Mouse (Mus musculus): ENCODE data around the gene Cldn13. TPM values are rescaled to one million over a fixed set of nuclear protein-coding genes. Genes with fewer than 3 reads are reported as not detected.

The Cldn13 gene
- polyA plus RNA-seq, 1 experiment from 2014 or later: 10.0 TPM

GRCm38 (mm10) chr5:134914510-134914909, 816 bp downstream of the Cldn13 start:
- WGBS: 68% methylated on average over 8 of the region's 8 CpGs
- H3K27ac ChIP-seq (ENCODE audit: poor library complexity, severe bottlenecking): 0 out of 2 replicates have a peak overlapping the region, but pooled peaks have one; percentile 9

GRCm38 (mm10) chr5:134913753-134914152, 1.6 kb downstream of the Cldn13 start:
- Histone ChIP-seq H3K4me1 (replicated peaks) (0 out of 2 replicates have a peak, but pooled peaks cover under 1% of the 10 kb centered on the region), H3K36me3 (no peaks in the 10 kb centered on the region), H3K9me3 (replicated peaks) (0 out of 2 replicates have a peak, but pooled peaks cover 4% of the 10 kb centered on the region), H3K9ac (no peak overlapping the region), H3K27ac (ENCODE audit: poor library complexity, severe bottlenecking) (peak overlapping the region; percentile 12; the same call in 1 of the 2 replicates), H3K27me3 (replicated peaks) (no peaks in the 10 kb centered on the region; the same call in 1 of the 2 replicates), H3K4me2 (no peak overlapping the region), H3K4me3 (peak overlapping the region; percentile 15)
- WGBS: 43% methylated on average over 4 of the region's 4 CpGs
- peak; percentile 89 for ATAC-seq (ENCODE audit: insufficient number of reproducible peaks, low FRiP score)

More at GRCm38 (mm10) chr5:134914510-134914909, 816 bp downstream of the Cldn13 start:
- H3K4me1 ChIP-seq (replicated peaks): no peaks in the 10 kb centered on the region
- no peaks in the 10 kb centered on the region for H3K36me3 ChIP-seq
- no peak overlapping the region for H3K4me2 ChIP-seq
- 0 out of 2 replicates have a peak, but pooled peaks cover 4% of the 10 kb centered on the region for H3K9me3 ChIP-seq (replicated peaks)
- H3K4me3 ChIP-seq: peak overlapping the region; percentile 10
- H3K9ac ChIP-seq: no peak overlapping the region
- H3K27me3 ChIP-seq (replicated peaks): no peaks in the 10 kb centered on the region; the same call in 1 of the 2 replicates
- no peak for ATAC-seq (ENCODE audit: insufficient number of reproducible peaks, low FRiP score)

GRCm38 (mm10) chr5:134913352-134913751, 2.0 kb downstream of the Cldn13 start:
- H3K27ac ChIP-seq (ENCODE audit: poor library complexity, severe bottlenecking): peak overlapping the region; percentile 12; the same call in 1 of the 2 replicates
- no peak overlapping the region for H3K4me2 ChIP-seq
- 0 out of 2 replicates have a peak, but pooled peaks cover 2% of the 10 kb centered on the region for H3K4me1 ChIP-seq (replicated peaks)
- no peaks in the 10 kb centered on the region; the same call in 1 of the 2 replicates for H3K27me3 ChIP-seq (replicated peaks)
- no peaks in the 10 kb centered on the region for H3K36me3 ChIP-seq
- no peak overlapping the region for H3K9ac ChIP-seq
- 75% methylated on average over 3 of the region's 3 CpGs for WGBS
- 0 out of 2 replicates have a peak, but pooled peaks have one; percentile 33 for ATAC-seq (ENCODE audit: insufficient number of reproducible peaks, low FRiP score)
- H3K4me3 ChIP-seq: peak overlapping the region; percentile 15
- 0 out of 2 replicates have a peak, but pooled peaks cover 4% of the 10 kb centered on the region for H3K9me3 ChIP-seq (replicated peaks)

GRCm38 (mm10) chr5:134911901-134912300, 3.4 kb downstream of the Cldn13 start:
- Histone ChIP-seq H3K4me3 (no peak overlapping the region), H3K9me3 (replicated peaks) (no peaks in the 10 kb centered on the region), H3K4me1 (replicated peaks) (0 out of 2 replicates have a peak, but pooled peaks cover 2% of the 10 kb centered on the region), H3K36me3 (no peaks in the 10 kb centered on the region), H3K27ac (ENCODE audit: poor library complexity, severe bottlenecking) (no peak overlapping the region), H3K4me2 (no peak overlapping the region), H3K27me3 (replicated peaks) (no peaks in the 10 kb centered on the region; the same call in 1 of the 2 replicates), H3K9ac (no peak overlapping the region)
- WGBS: 83% methylated on average over 2 of the region's 2 CpGs
- ATAC-seq (ENCODE audit: insufficient number of reproducible peaks, low FRiP score): no peak

- no peak overlapping the region for H3K4me2 ChIP-seq
- H3K4me3 ChIP-seq: no peak overlapping the region
- no peaks in the 10 kb centered on the region for H3K9me3 ChIP-seq (replicated peaks)
- H3K27ac ChIP-seq (ENCODE audit: poor library complexity, severe bottlenecking): no peak overlapping the region
- H3K27me3 ChIP-seq (replicated peaks): no peaks in the 10 kb centered on the region
- peak; percentile 52 for ATAC-seq (ENCODE audit: insufficient number of reproducible peaks, low FRiP score)
- under 1% methylated on average over 13 of the region's 13 CpGs for WGBS
- no peak overlapping the region for H3K9ac ChIP-seq
- 0 out of 2 replicates have a peak, but pooled peaks cover 2% of the 10 kb centered on the region for H3K4me1 ChIP-seq (replicated peaks)
- H3K36me3 ChIP-seq: no peaks in the 10 kb centered on the region
Measured at GRCm38 (mm10) chr5:134907135-134907534, 8.2 kb downstream of the Cldn13 start.

GRCm38 (mm10) chr5:134906633-134907032, 8.7 kb downstream of the Cldn13 start, which contains the start of gene Tmem270:
TSS of gene Tmem270 (minus strand) at chr5:134906733.
- H3K4me2 ChIP-seq: no peak within 1 kb of the TSS
- no peaks in the 10 kb centered on the region for H3K36me3 ChIP-seq
- 73% methylated on average over 6 of the region's 6 CpGs for WGBS

GRCm38 (mm10) chr5:134901644-134902027, 13.7 kb downstream of the Cldn13 start:
- Histone ChIP-seq H3K36me3 (no peaks in the 10 kb centered on the region), H3K27me3 (replicated peaks) (no peaks in the 10 kb centered on the region), H3K4me1 (replicated peaks) (0 out of 2 replicates have a peak, but pooled peaks cover 5% of the 10 kb centered on the region), H3K9ac (no peak overlapping the region), H3K4me3 (no peak overlapping the region), H3K9me3 (replicated peaks) (no peaks in the 10 kb centered on the region), H3K27ac (ENCODE audit: poor library complexity, severe bottlenecking) (no peak overlapping the region), H3K4me2 (no peak overlapping the region)
- ATAC-seq (ENCODE audit: insufficient number of reproducible peaks, low FRiP score): no peak
- 71% methylated on average over 8 of the region's 8 CpGs for WGBS

More at GRCm38 (mm10) chr5:134906633-134907032, 8.7 kb downstream of the Cldn13 start, which contains the start of gene Tmem270:
- H3K4me3 ChIP-seq: no peak within 1 kb of the TSS
- 0 out of 2 replicates have a peak, but pooled peaks cover 2% of the 10 kb centered on the region for H3K4me1 ChIP-seq (replicated peaks)
- no peaks in the 10 kb centered on the region for H3K9me3 ChIP-seq (replicated peaks)
- H3K9ac ChIP-seq: no peak within 1 kb of the TSS
- no peak within 1 kb of the TSS for H3K27ac ChIP-seq (ENCODE audit: poor library complexity, severe bottlenecking)
- no peak; the same call in 1 of the 2 replicates for ATAC-seq (ENCODE audit: insufficient number of reproducible peaks, low FRiP score)
- no peaks in the 10 kb centered on the region for H3K27me3 ChIP-seq (replicated peaks)

GRCm38 (mm10) chr5:134901012-134901643, 14.2 kb downstream of the Cldn13 start:
- no peaks in the 10 kb centered on the region for H3K9me3 ChIP-seq (replicated peaks)
- H3K27ac ChIP-seq (ENCODE audit: poor library complexity, severe bottlenecking): no peak overlapping the region
- H3K4me3 ChIP-seq: no peak overlapping the region
- no peaks in the 10 kb centered on the region for H3K27me3 ChIP-seq (replicated peaks)
- WGBS: 36% methylated on average over 12 of the region's 12 CpGs
- H3K4me2 ChIP-seq: no peak overlapping the region
- H3K36me3 ChIP-seq: no peaks in the 10 kb centered on the region
- no peak for ATAC-seq (ENCODE audit: insufficient number of reproducible peaks, low FRiP score)
- no peak overlapping the region for H3K9ac ChIP-seq
- 0 out of 2 replicates have a peak, but pooled peaks cover 5% of the 10 kb centered on the region for H3K4me1 ChIP-seq (replicated peaks)

- Histone ChIP-seq H3K36me3 (no peaks in the 10 kb centered on the region), H3K27me3 (replicated peaks) (no peaks in the 10 kb centered on the region), H3K27ac (ENCODE audit: poor library complexity, severe bottlenecking) (no peak overlapping the region), H3K4me2 (no peak overlapping the region), H3K4me3 (no peak overlapping the region), H3K9ac (no peak overlapping the region), H3K4me1 (replicated peaks) (0 out of 2 replicates have a peak, but pooled peaks cover 5% of the 10 kb centered on the region), H3K9me3 (replicated peaks) (no peaks in the 10 kb centered on the region)
- 73% methylated on average over 17 of the region's 17 CpGs for WGBS
- ATAC-seq (ENCODE audit: insufficient number of reproducible peaks, low FRiP score): no peak
Measured at GRCm38 (mm10) chr5:134897596-134897995, 17.7 kb downstream of the Cldn13 start.

- ATAC-seq (ENCODE audit: insufficient number of reproducible peaks, low FRiP score): no peak
Measured at GRCm38 (mm10) chr5:134896965-134897364, 18.4 kb downstream of the Cldn13 start.

GRCm38 (mm10) chr5:134895291-134895690, 20.0 kb downstream of the Cldn13 start:
- no peak overlapping the region for H3K4me3 ChIP-seq
- no peak overlapping the region for H3K9ac ChIP-seq
- no peak overlapping the region for H3K27ac ChIP-seq (ENCODE audit: poor library complexity, severe bottlenecking)
- H3K36me3 ChIP-seq: no peaks in the 10 kb centered on the region
- H3K27me3 ChIP-seq (replicated peaks): no peaks in the 10 kb centered on the region
- no peaks in the 10 kb centered on the region for H3K9me3 ChIP-seq (replicated peaks)
- WGBS: 55% methylated on average over 8 of the region's 8 CpGs
- H3K4me1 ChIP-seq (replicated peaks): 0 out of 2 replicates have a peak, but pooled peaks cover 6% of the 10 kb centered on the region
- ATAC-seq (ENCODE audit: insufficient number of reproducible peaks, low FRiP score): no peak
- H3K4me2 ChIP-seq: no peak overlapping the region

More at GRCm38 (mm10) chr5:134896965-134897364, 18.4 kb downstream of the Cldn13 start:
- 82% methylated on average over 8 of the region's 8 CpGs for WGBS
- no peak overlapping the region for H3K4me2 ChIP-seq
- 0 out of 2 replicates have a peak, but pooled peaks cover 5% of the 10 kb centered on the region for H3K4me1 ChIP-seq (replicated peaks)
- H3K4me3 ChIP-seq: no peak overlapping the region
- no peak overlapping the region for H3K9ac ChIP-seq
- H3K27ac ChIP-seq (ENCODE audit: poor library complexity, severe bottlenecking): no peak overlapping the region
- no peaks in the 10 kb centered on the region for H3K36me3 ChIP-seq
- H3K9me3 ChIP-seq (replicated peaks): no peaks in the 10 kb centered on the region
- H3K27me3 ChIP-seq (replicated peaks): no peaks in the 10 kb centered on the region

Measured in heart, embryonic 12.5 days (tissue).